Mouse (Mus musculus) Patski (cell line): ENCODE results near the gene Zmiz2. TPM values are rescaled to one million over a fixed set of nuclear protein-coding genes. Genes with fewer than 3 reads are reported as not detected.

ENCODE experiments used
- ATAC-seq: fragments of 100-300 bp; one replicate; pipeline ENCODE4 v1.8.0; 2021
- CTCF ChIA-PET: fragments of 350-600 bp; sonication (Branson Sonifier 250); formaldehyde crosslinking; loops from one replicate; lab custom pipeline; 2022; ENCODE audit warnings: inconsistent platforms; lab: Charles Lee
- POLR2A ChIA-PET: fragments of 350-600 bp; sonication (Branson Sonifier 250); formaldehyde crosslinking; loops from one replicate; lab custom pipeline; 2022; ENCODE audit warnings: antibody characterized with exemption, inconsistent platforms; lab: Charles Lee
- DNase-seq: peaks from one replicate; pipeline ENCODE4 v3.0.0-alpha.2; 2011; ENCODE audit warnings: low read depth, low spot score
- H3K27me3 ChIP-seq: fragments of 371-371 bp; one replicate; pipeline ENCODE4 v1.5.1; 2021
- CTCF ChIP-seq: fragments of 100-300 bp; IDR thresholded peaks from one replicate; pipeline ENCODE4 v1.5.1; 2021
- in situ Hi-C: fragments of 300-500 bp; cut with MboI; formaldehyde crosslinking; loops from 3 replicates; pipeline ENCODE4 v1.11.1; 2018; ENCODE audit warnings: low pct_unique_long_range_greater_than_20kb, mixed read lengths
- polyA plus RNA-seq: library from polyadenylated mRNA; unstranded; gene quantifications from one replicate; pipeline ENCODE4 v1.2.3, GENCODE M21; 2021

Zmiz2 gene
- polyA plus RNA-seq, 1 experiment from 2014 or later, result 46.9 TPM

- ChIA-PET POLR2A (interaction anchor here (1.0 to 1.9 kb wide), 2 partner anchors 11 to 16 kb away, joined by 3 to 5 read pairs; no protein-coding TSS in a partner anchor), CTCF (interaction anchor here (1.3 kb wide), 1 partner anchor 17 kb away, joined by 6 read pairs; no protein-coding TSS in a partner anchor)
- no peak for TF ChIP-seq CTCF
- in situ Hi-C loops, result no loop called here
- no peaks in the 10 kb centered on the region for H3K27me3 ChIP-seq
- DNase-seq (no peak), ATAC-seq (no peak)
Observed at GRCm38 (mm10) chr11:6395565-6395964, 6.7 kb downstream of the Zmiz2 start.

GRCm38 (mm10) chr11:6398141-6398540 lies 9.3 kb downstream of the Zmiz2 start:
- H3K27me3 ChIP-seq, result no peaks in the 10 kb centered on the region
- DNase-seq (no peak), ATAC-seq (no peak)
- POLR2A ChIA-PET, result interaction anchor here (1.1 kb wide), 1 partner anchor 10 kb away, joined by 10 read pairs; no protein-coding TSS in a partner anchor
- TF ChIP-seq CTCF, result no peak
- in situ Hi-C loops, result no loop called here
- CTCF ChIA-PET, result no interaction called here

GRCm38 (mm10) chr11:6402515-6403510 lies 13.9 kb downstream of the Zmiz2 start:
- no peak for TF ChIP-seq CTCF
- ChIA-PET CTCF (interaction anchor here (0.6 to 3.8 kb wide), 4 partner anchors 8 to 21 kb away, joined by 4 to 32 read pairs (median 4); no protein-coding TSS in a partner anchor), POLR2A (interaction anchor here (0.5 to 2.7 kb wide), 2 partner anchors 9 to 851 kb away, joined by 3 to 8 read pairs; no protein-coding TSS in a partner anchor)
- in situ Hi-C loops, result no loop called here
- peak; percentile 61 for ATAC-seq
- no peaks in the 10 kb centered on the region for H3K27me3 ChIP-seq
- DNase-seq, result no peak

GRCm38 (mm10) chr11:6403830-6404405 lies 15.0 kb downstream of the Zmiz2 start:
- CTCF ChIA-PET, result no interaction called here
- ATAC-seq (no peak), DNase-seq (no peak)
- TF ChIP-seq CTCF, result no peak
- in situ Hi-C loops, result no loop called here
- POLR2A ChIA-PET, result no interaction called here
- no peaks in the 10 kb centered on the region for H3K27me3 ChIP-seq

GRCm38 (mm10) chr11:6404699-6405566 lies 16.1 kb downstream of the Zmiz2 start:
- DNase-seq (no peak), ATAC-seq (no peak)
- H3K27me3 ChIP-seq, result no peaks in the 10 kb centered on the region
- ChIA-PET POLR2A (no interaction called here), CTCF (interaction anchor here (2.0 kb wide), 1 partner anchor 10 kb away, joined by 6 read pairs; the partner anchor contains the start of gene Ppia)
- no peak for TF ChIP-seq CTCF
- in situ Hi-C loops, result no loop called here

GRCm38 (mm10) chr11:6405591-6406081 lies 16.8 kb downstream of the Zmiz2 start:
- DNase-seq (no peak), ATAC-seq (no peak)
- no peak for TF ChIP-seq CTCF
- ChIA-PET CTCF (interaction anchor here (2.0 kb wide), 1 partner anchor 9 kb away, joined by 6 read pairs; the partner anchor contains the start of gene Ppia), POLR2A (interaction anchor here (1.1 to 1.7 kb wide), 2 partner anchors 9 kb away, joined by 3 to 4 read pairs; partner anchors contain the start of gene Ppia)
- in situ Hi-C loops, result no loop called here
- H3K27me3 ChIP-seq, result no peaks in the 10 kb centered on the region

GRCm38 (mm10) chr11:6406251-6407161 lies 17.6 kb downstream of the Zmiz2 start:
- in situ Hi-C loops, result no loop called here
- no peak for TF ChIP-seq CTCF
- DNase-seq (no peak), ATAC-seq (no peak)
- ChIA-PET POLR2A (interaction anchor here (1.1 to 1.7 kb wide), 2 partner anchors 8 to 10 kb away, joined by 3 to 4 read pairs; partner anchors contain the start of gene Ppia), CTCF (interaction anchor here (2.0 kb wide), 1 partner anchor 8 kb away, joined by 6 read pairs; the partner anchor contains the start of gene Ppia)
- no peaks in the 10 kb centered on the region for H3K27me3 ChIP-seq

- no peak for DNase-seq
- no peaks in the 10 kb centered on the region for H3K27me3 ChIP-seq
- ATAC-seq, result no peak
- POLR2A ChIA-PET, result interaction anchor here (1.7 kb wide), 1 partner anchor 8 kb away, joined by 4 read pairs; the partner anchor contains the start of gene Ppia
- TF ChIP-seq CTCF, result no peak
- in situ Hi-C loops, result no loop called here
- CTCF ChIA-PET, result no interaction called here
Observed at GRCm38 (mm10) chr11:6407162-6407621, 18.3 kb downstream of the Zmiz2 start.
